20 mouse cellular contexts compared by ENCODE assay signal in the genomic region with DNA sequence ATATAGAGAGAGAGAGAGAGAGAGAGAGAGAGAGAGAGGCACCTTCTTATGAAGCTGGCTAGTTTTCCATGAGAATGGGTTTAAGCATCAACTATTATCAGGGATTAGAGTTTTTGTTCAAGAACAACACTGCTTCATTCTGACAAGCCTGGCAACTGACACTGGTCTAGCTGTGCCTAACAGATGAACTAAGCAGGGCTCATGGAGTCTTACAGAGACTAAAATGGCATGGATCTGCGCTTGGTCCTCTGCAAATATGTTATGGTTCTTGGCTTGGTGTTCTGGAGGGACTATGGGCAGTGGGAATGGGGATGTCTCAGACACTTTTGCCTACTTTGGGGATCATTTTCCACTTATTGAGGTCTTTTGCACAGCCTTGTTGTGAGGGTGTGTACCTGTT.
"Had no signal": no experiment of that assay in that cellular context is flagged by ENCODE, and none has a peak within 500 bp of the region (broad histone marks: within the 10 kb centered on the region; RNA-seq: fewer than 3 reads in every experiment).

No protein-coding gene starts in this region.

- DNase-seq: kidney, postnatal 10 days; kidney, postnatal 36 days; layer of hippocampus, adult 9-11 months; liver; lung, adult 18-20 months; lung, postnatal 10 days; lung, postnatal 36 days; midbrain, embryonic 14.5 days; right cerebral cortex, postnatal 14 days; right cerebral cortex, postnatal 4 days; thymus, adult 2 months; thymus, postnatal 14 days had no signal

- H3K9me3 ChIP-seq: kidney, embryonic 15.5 days; limb, embryonic 10.5 days; limb, embryonic 13.5 days; liver, embryonic 12.5 days; liver, embryonic 15.5 days; lung, embryonic 15.5 days had no signal

- H3K27me3 ChIP-seq: kidney, embryonic 15.5 days; limb, embryonic 13.5 days; liver, embryonic 12.5 days; liver, embryonic 15.5 days; lung, embryonic 15.5 days had no signal

- H3K36me3 ChIP-seq: kidney, embryonic 15.5 days; limb, embryonic 10.5 days; limb, embryonic 13.5 days; liver, embryonic 12.5 days; liver, embryonic 15.5 days; lung, embryonic 15.5 days had no signal

- H3K9ac ChIP-seq: kidney, embryonic 15.5 days; limb, embryonic 13.5 days; liver, embryonic 12.5 days; liver, embryonic 15.5 days; lung, embryonic 15.5 days had no signal

- H3K27ac ChIP-seq: kidney, embryonic 15.5 days; limb, embryonic 10.5 days; limb, embryonic 13.5 days; liver, embryonic 12.5 days; liver, embryonic 15.5 days; lung, embryonic 15.5 days; stomach, postnatal 0 days had no signal

- H3K4me2 ChIP-seq: kidney, embryonic 15.5 days; limb, embryonic 13.5 days; liver, embryonic 12.5 days; liver, embryonic 15.5 days; lung, embryonic 15.5 days; midbrain, embryonic 11.5 days had no signal

- ATAC-seq: liver, embryonic 12.5 days had no signal

- H3K4me3 ChIP-seq: kidney, embryonic 15.5 days; limb, embryonic 10.5 days; limb, embryonic 13.5 days; liver, embryonic 12.5 days; liver, embryonic 15.5 days; lung, embryonic 15.5 days had no signal

- H3K4me1 ChIP-seq: kidney, embryonic 15.5 days; limb, embryonic 10.5 days; limb, embryonic 13.5 days; liver, embryonic 12.5 days; liver, embryonic 15.5 days; lung, embryonic 15.5 days had no signal
